Mouse (Mus musculus) liver, embryonic 14.5 days (tissue): Measurements from ENCODE around the gene Cacng7. TPM values are rescaled to one million over a fixed set of nuclear protein-coding genes. Genes with fewer than 3 reads are reported as not detected.

ENCODE experiments used
- ATAC-seq: fragments of 200-750 bp; cut with Nextera tagmentation; 2 replicates; pipeline ENCODE4 v1.8.0; 2017; ENCODE audit warnings: moderate number of reproducible peaks, mild to moderate bottlenecking, moderate library complexity; ENCODE audit not compliant: insufficient read depth
- DNase-seq, 3 experiments: peaks; one replicate each; pipeline ENCODE4 v3.0.0-alpha.2; 2012 to 2013; ENCODE audit warnings: low read depth in 3 of 3, low spot score in 3 of 3
- H3K27ac ChIP-seq: fragments of 300-500 bp; sonication (generic); 2 replicates; pipeline ENCODE4 v1.5.1; 2014; ENCODE audit warnings: moderate library complexity, mild to moderate bottlenecking, control low read depth, inconsistent platforms
- H3K27me3 ChIP-seq: fragments of 300-500 bp; sonication (generic); 2 replicates; pipeline ENCODE4 v1.6.1; 2014; ENCODE audit warnings: mild to moderate bottlenecking, low read length, moderate library complexity; ENCODE audit not compliant: control insufficient read depth, insufficient read depth
- H3K36me3 ChIP-seq: fragments of 300-500 bp; sonication (generic); replicated peaks from 2 replicates; pipeline ENCODE4 v1.6.1; 2014; ENCODE audit warnings: low read depth; ENCODE audit not compliant: control insufficient read depth, insufficient read depth
- H3K4me1 ChIP-seq, 2 experiments: fragments of 200-500 bp in 1 of 2; fragments of 300-500 bp in 1 of 2; sonication (generic) in 1 of 2; replicated peaks; 2 replicates each; pipeline ENCODE4 v1.6.1; 2012 to 2014; ENCODE audit warnings: antibody characterized with exemption in 1 of 2, inconsistent platforms in 1 of 2, low read length in 1 of 2; ENCODE audit not compliant: control insufficient read depth in 2 of 2, insufficient read depth in 2 of 2
- H3K4me2 ChIP-seq: fragments of 300-500 bp; sonication (generic); 2 replicates; pipeline ENCODE4 v1.6.1; 2014; ENCODE audit warnings: low read depth, mild to moderate bottlenecking, control low read depth, moderate library complexity
- H3K4me3 ChIP-seq, 2 experiments: fragments of 200-500 bp in 1 of 2; fragments of 300-500 bp in 1 of 2; sonication (generic) in 1 of 2; 2 replicates each; pipeline ENCODE4 v1.5.1; 2012 to 2014; ENCODE audit warnings: low read depth in 2 of 2, low read length in 2 of 2, mild to moderate bottlenecking in 2 of 2, control low read depth in 1 of 2, inconsistent platforms in 1 of 2, moderate library complexity in 1 of 2; ENCODE audit not compliant: insufficient read depth in 1 of 2
- H3K9ac ChIP-seq: fragments of 300-500 bp; sonication (generic); replicated peaks from 2 replicates; pipeline ENCODE4 v1.6.1; 2014; ENCODE audit warnings: mild to moderate bottlenecking, control low read depth, moderate library complexity
- H3K9me3 ChIP-seq: fragments of 300-500 bp; sonication (generic); 2 replicates; pipeline ENCODE4 v1.6.1; 2016; ENCODE audit warnings: low read length, mixed read lengths; ENCODE audit not compliant: control insufficient read depth
- CTCF ChIP-seq: IDR thresholded peaks from 2 replicates; pipeline ENCODE4 v1.5.1; 2016; ENCODE audit warnings: antibody characterized with exemption, low read depth, control low read depth
- EP300 ChIP-seq: IDR thresholded peaks from 2 replicates; pipeline ENCODE4 v1.6.1; 2016; ENCODE audit warnings: antibody characterized with exemption, low read depth
- WGBS: fragments of 180-500 bp; shearing (Covaris S2); extraction: QIAGEN DNeasy Blood & Tissue Kit; methylation state at CpG from one replicate; pipeline ENCODE4 v1.1.7; 2014; ENCODE audit not compliant: insufficient replicate concordance; 5-methylcytosine and 5-hydroxymethylcytosine counted together
- polyA plus RNA-seq, 2 experiments: library from polyadenylated mRNA; depleted of rRNA in 1 of 2; stranded (reverse) in 1 of 2; unstranded in 1 of 2; fragments of >200 nt; fragmentation: Nextera tagmentation in 1 of 2; extraction: Ambion mirVana in 1 of 2; gene quantifications; 2 replicates each; pipeline versions ENCODE4 v1.2.1 to v1.2.3; 2012 to 2014

The Cacng7 gene
- polyA plus RNA-seq, 2 experiments = 0.49 TPM; not detected in 1

GRCm38 (mm10) chr7:3366705-3367516 is 34.2 kb downstream of the Cacng7 start:
- Histone ChIP-seq H3K27ac (no peak overlapping the region), H3K4me3 (no peak overlapping the region), H3K4me1 (no peaks in the 10 kb centered on the region), H3K9me3 (no peaks in the 10 kb centered on the region), H3K36me3 (no peaks in the 10 kb centered on the region), H3K27me3 (peaks cover 20% of the 10 kb centered on the region), H3K4me2 (no peak overlapping the region), H3K9ac (no peak overlapping the region)
- DNase-seq (no peak), ATAC-seq (no peak)
- 3% methylated on average over 42 of the region's 42 CpGs for WGBS
- TF ChIP-seq CTCF = no peak
- no peak for TF ChIP-seq EP300

- no peak overlapping the region for H3K4me3 ChIP-seq
- WGBS = 3% methylated on average over 11 of the region's 11 CpGs
- no peak overlapping the region for H3K9ac ChIP-seq
- no peak overlapping the region for H3K27ac ChIP-seq
- no peak for ATAC-seq
- TF ChIP-seq CTCF (no peak), EP300 (no peak)
- no peak overlapping the region for H3K4me2 ChIP-seq
- H3K27me3 ChIP-seq = peaks cover 20% of the 10 kb centered on the region
- no peaks in the 10 kb centered on the region for H3K36me3 ChIP-seq
- no peak for DNase-seq
- no peaks in the 10 kb centered on the region for H3K9me3 ChIP-seq
- no peaks in the 10 kb centered on the region for H3K4me1 ChIP-seq
These were observed 34.8 kb downstream of the Cacng7 start for GRCm38 (mm10) chr7:3367569-3367968.

- TF ChIP-seq EP300 = no peak
- no peak for TF ChIP-seq CTCF
- peaks cover 20% of the 10 kb centered on the region for H3K27me3 ChIP-seq
- ATAC-seq (no peak), DNase-seq (no peak)
- H3K9ac ChIP-seq = no peak overlapping the region
- no peaks in the 10 kb centered on the region for H3K9me3 ChIP-seq
- H3K4me2 ChIP-seq = no peak overlapping the region
- no peak overlapping the region for H3K4me3 ChIP-seq
- no peaks in the 10 kb centered on the region for H3K36me3 ChIP-seq
- H3K27ac ChIP-seq = no peak overlapping the region
- 23% methylated on average over 12 of the region's 12 CpGs for WGBS
- no peaks in the 10 kb centered on the region for H3K4me1 ChIP-seq
These were observed 35.6 kb downstream of the Cacng7 start for GRCm38 (mm10) chr7:3368311-3368710.

GRCm38 (mm10) chr7:3369189-3369588 is 36.4 kb downstream of the Cacng7 start:
- TF ChIP-seq EP300 (no peak), CTCF (no peak)
- Histone ChIP-seq H3K9ac (no peak overlapping the region), H3K4me3 (no peak overlapping the region), H3K27ac (no peak overlapping the region), H3K4me2 (no peak overlapping the region), H3K4me1 (no peaks in the 10 kb centered on the region), H3K9me3 (no peaks in the 10 kb centered on the region), H3K36me3 (no peaks in the 10 kb centered on the region), H3K27me3 (peaks cover 20% of the 10 kb centered on the region)
- ATAC-seq (no peak), DNase-seq (no peak)
- WGBS = 42% methylated on average over 6 of the region's 6 CpGs

GRCm38 (mm10) chr7:3370407-3370806 is 37.7 kb downstream of the Cacng7 start:
- Histone ChIP-seq H3K27ac (no peak overlapping the region), H3K4me1 (no peaks in the 10 kb centered on the region), H3K4me3 (no peak overlapping the region), H3K9ac (no peak overlapping the region), H3K36me3 (no peaks in the 10 kb centered on the region), H3K27me3 (peaks cover 20% of the 10 kb centered on the region), H3K4me2 (no peak overlapping the region), H3K9me3 (no peaks in the 10 kb centered on the region)
- TF ChIP-seq EP300 = no peak
- TF ChIP-seq CTCF = no peak
- DNase-seq = no peak
- no peak for ATAC-seq
- 48% methylated on average over 4 of the region's 4 CpGs for WGBS
